Mouse (Mus musculus) megakaryocyte progenitor cell, adult 5-6 weeks (primary cell): ENCODE results near the gene Xylb. TPM values are rescaled to one million over a fixed set of nuclear protein-coding genes. Genes with fewer than 3 reads are reported as not detected.

Source experiments
- total RNA-seq, 2 experiments: library from RNA; stranded (forward) in 1 of 2; stranded (reverse) in 1 of 2; fragments of 157-497, 149-512 nt in 1 of 2; fragments of 200-1000 nt in 1 of 2; gene quantifications; 2 replicates each; pipeline versions ENCODE4 v1.2.3 to v1.2.4; 2015 to 2017

Gene Xylb
- total RNA-seq, 2 experiments from 2014 or later = 2.2 to 3.8 TPM

Other genes starting within 250 kb of the Xylb start
- gene Acaa1b, start 200.3 kb upstream of the Xylb start, total RNA-seq (2015) = 0.30 and 0.76 TPM in 2 replicates
- not detected in 2 replicates for gene Acaa1b, start 200.3 kb upstream of the Xylb start, total RNA-seq (2017)
- not detected in 2 replicates for gene Gm47289, start 198.2 kb upstream of the Xylb start, total RNA-seq (2015)
- gene Gm47289, start 198.2 kb upstream of the Xylb start, total RNA-seq (2017) = not detected in 2 replicates
- gene Slc22a13, start 148.3 kb upstream of the Xylb start, total RNA-seq (2015) = not detected in 2 replicates
- not detected in 2 replicates for gene Slc22a13, start 148.3 kb upstream of the Xylb start, total RNA-seq (2017)
- 14.5 and 16.9 TPM in 2 replicates for gene Oxsr1, start 35.0 kb upstream of the Xylb start, total RNA-seq (2015)
- 29.1 and 32.2 TPM in 2 replicates for gene Oxsr1, start 35.0 kb upstream of the Xylb start, total RNA-seq (2017)
- 19.5 and 20.9 TPM in 2 replicates for gene Acaa1a, start 17.7 kb upstream of the Xylb start, total RNA-seq (2015)
- 23.2 and 30.1 TPM in 2 replicates for gene Acaa1a, start 17.7 kb upstream of the Xylb start, total RNA-seq (2017)
- 33.4 and 34.6 TPM in 2 replicates for gene Myd88, start 16.0 kb upstream of the Xylb start, total RNA-seq (2015)
- gene Myd88, start 16.0 kb upstream of the Xylb start, total RNA-seq (2017) = 21.2 and 23.1 TPM in 2 replicates
- gene Slc22a14, start 8.2 kb downstream of the Xylb start, total RNA-seq (2015) = not detected in 2 replicates
- gene Slc22a14, start 8.2 kb downstream of the Xylb start, total RNA-seq (2017) = not detected in 2 replicates
- 1.2 TPM in 2 replicates for gene Acvr2b, start 44.7 kb downstream of the Xylb start, total RNA-seq (2015)
- 0.68 and 1.2 TPM in 2 replicates for gene Acvr2b, start 44.7 kb downstream of the Xylb start, total RNA-seq (2017)
- 8.7 and 10.2 TPM in 2 replicates for gene Exog, start 87.6 kb downstream of the Xylb start, total RNA-seq (2015)
- gene Exog, start 87.6 kb downstream of the Xylb start, total RNA-seq (2017) = 5.1 and 5.2 TPM in 2 replicates
- gene Scn5a, start 221.6 kb downstream of the Xylb start, total RNA-seq (2015) = not detected in 2 replicates
- not detected in 2 replicates for gene Scn5a, start 221.6 kb downstream of the Xylb start, total RNA-seq (2017)